Mouse (Mus musculus) CH12.LX (cell line): ENCODE data around the gene Cdyl. TPM values are rescaled to one million over a fixed set of nuclear protein-coding genes. Genes with fewer than 3 reads are reported as not detected.
A peak's percentile ranks its signal among the peaks of the same experiment; 100 is the strongest.

Experiments used
- DNase-seq: peaks from one replicate; pipeline ENCODE4 v3.0.0-alpha.2; 2013; ENCODE audit errors: extremely low read depth
- H3K27ac ChIP-seq: 2 replicates; pipeline ENCODE4 v1.5.1; 2012; ENCODE audit warnings: low read depth, mild to moderate bottlenecking, control low read depth, moderate library complexity; ENCODE audit not compliant: insufficient read depth
- H3K27me3 ChIP-seq: replicated peaks from 2 replicates; pipeline ENCODE3; 2012; ENCODE audit warnings: inconsistent platforms
- H3K36me3 ChIP-seq, 2 experiments: replicated peaks in 1 of 2; 2 replicates each; pipeline versions ENCODE3 to v1.6.1; 2012; ENCODE audit warnings: inconsistent platforms in 1 of 2, low read length in 1 of 2, mild to moderate bottlenecking in 1 of 2, mixed read lengths in 1 of 2, moderate library complexity in 1 of 2; ENCODE audit not compliant: control insufficient read depth in 1 of 2, insufficient read depth in 1 of 2
- H3K4me1 ChIP-seq, 2 experiments: 2 replicates each; pipeline ENCODE4 v1.6.1; 2012; ENCODE audit warnings: inconsistent platforms in 1 of 2, moderate library complexity in 1 of 2; ENCODE audit not compliant: insufficient read depth in 2 of 2, control insufficient read depth in 1 of 2
- H3K4me2 ChIP-seq: 2 replicates; pipeline ENCODE4 v1.6.1; 2012; ENCODE audit warnings: low read depth, mild to moderate bottlenecking, control low read depth; ENCODE audit not compliant: poor library complexity, insufficient read depth, severe bottlenecking
- H3K4me3 ChIP-seq, 3 experiments: fragments of 150-350 bp in 1 of 3; sonication (generic) in 1 of 3; replicated peaks in 1 of 3; 2 replicates each; pipeline versions ENCODE3 to v1.5.1; 2011 to 2012; ENCODE audit warnings: low read depth in 2 of 3, low read length in 2 of 3, mild to moderate bottlenecking in 2 of 3, moderate library complexity in 2 of 3, control low read depth in 1 of 3, improper control_type of control experiment in 1 of 3, inconsistent platforms in 1 of 3, mixed read lengths in 1 of 3; ENCODE audit not compliant: poor library complexity in 1 of 3
- H3K79me2 ChIP-seq: replicated peaks from 2 replicates; pipeline ENCODE4 v1.6.1; 2012; ENCODE audit warnings: mild to moderate bottlenecking, moderate library complexity; ENCODE audit not compliant: control insufficient read depth, poor library complexity, insufficient read depth, severe bottlenecking; ENCODE audit errors: extremely low read depth
- H3K9ac ChIP-seq: 2 replicates; pipeline ENCODE4 v1.6.1; 2012; ENCODE audit warnings: low read depth, mild to moderate bottlenecking, control low read depth, moderate library complexity; ENCODE audit not compliant: insufficient read depth
- H3K9me3 ChIP-seq: replicated peaks from 2 replicates; pipeline ENCODE3; 2012; ENCODE audit warnings: low read length, inconsistent platforms, mixed read lengths
- BHLHE40 ChIP-seq: IDR thresholded peaks from 2 replicates; pipeline ENCODE4 v1.6.1; 2011; ENCODE audit warnings: mild to moderate bottlenecking, low read depth, low read length, improper control_type of control experiment
- CHD2 ChIP-seq: IDR thresholded peaks from 2 replicates; pipeline ENCODE4 v1.6.1; 2011; ENCODE audit warnings: low read length, improper control_type of control experiment
- CTCF ChIP-seq, 2 experiments: IDR thresholded peaks in 1 of 2; conservative IDR thresholded peaks in 1 of 2; 2 replicates each; pipeline ENCODE4 v1.5.1; 2011 to 2012; ENCODE audit warnings: low read depth in 2 of 2, low read length in 2 of 2, improper control_type of control experiment in 1 of 2, inconsistent platforms in 1 of 2, mild to moderate bottlenecking in 1 of 2, moderate library complexity in 1 of 2
- E2F4 ChIP-seq: IDR thresholded peaks from 2 replicates; pipeline ENCODE4 v1.6.1; 2011; ENCODE audit warnings: low read depth, low read length, improper control_type of control experiment; ENCODE audit not compliant: insufficient replicate concordance
- ELF1 ChIP-seq: IDR thresholded peaks from 2 replicates; pipeline ENCODE4 v1.6.1; 2014; ENCODE audit warnings: low read depth, mild to moderate bottlenecking, inconsistent platforms, low read length, improper control_type of control experiment
- EP300 ChIP-seq: IDR thresholded peaks from 2 replicates; pipeline ENCODE4 v1.6.1; 2011; ENCODE audit warnings: low read length, improper control_type of control experiment
- ETS1 ChIP-seq: conservative IDR thresholded peaks from 2 replicates; pipeline ENCODE4 v1.6.1; 2012; ENCODE audit warnings: low read depth, mild to moderate bottlenecking, inconsistent platforms, low read length, improper control_type of control experiment, moderate library complexity
- HCFC1 ChIP-seq: IDR thresholded peaks from 2 replicates; pipeline ENCODE4 v1.6.1; 2012; ENCODE audit warnings: low read depth, mild to moderate bottlenecking, inconsistent platforms, low read length, improper control_type of control experiment
- IRF4 ChIP-seq: IDR thresholded peaks from 2 replicates; pipeline ENCODE4 v1.6.1; 2014; ENCODE audit warnings: low read depth, mild to moderate bottlenecking, inconsistent platforms, low read length, improper control_type of control experiment
- JUN ChIP-seq: IDR thresholded peaks from 2 replicates; pipeline ENCODE4 v1.6.1; 2011; ENCODE audit warnings: low read depth, mild to moderate bottlenecking, low read length, improper control_type of control experiment, moderate library complexity; ENCODE audit not compliant: insufficient read depth
- JUND ChIP-seq: conservative IDR thresholded peaks from 2 replicates; pipeline ENCODE4 v1.6.1; 2011; ENCODE audit warnings: low read depth, low read length, improper control_type of control experiment
- KAT2A ChIP-seq: IDR thresholded peaks from 2 replicates; pipeline ENCODE4 v1.6.1; 2012; ENCODE audit warnings: low read length, improper control_type of control experiment, inconsistent platforms; ENCODE audit not compliant: insufficient replicate concordance
- MAFK ChIP-seq: IDR thresholded peaks from 2 replicates; pipeline ENCODE4 v1.6.1; 2011; ENCODE audit warnings: low read length, improper control_type of control experiment; ENCODE audit not compliant: insufficient replicate concordance
- MAZ ChIP-seq: IDR thresholded peaks from 2 replicates; pipeline ENCODE4 v1.6.1; 2012; ENCODE audit warnings: low read depth, mild to moderate bottlenecking, inconsistent platforms, low read length, improper control_type of control experiment, moderate library complexity
- MEF2A ChIP-seq: IDR thresholded peaks from 2 replicates; pipeline ENCODE4 v1.6.1; 2014; ENCODE audit warnings: low read depth, mild to moderate bottlenecking, inconsistent platforms, low read length, improper control_type of control experiment, borderline replicate concordance
- MXI1 ChIP-seq: IDR thresholded peaks from 2 replicates; pipeline ENCODE4 v1.6.1; 2011; ENCODE audit warnings: mild to moderate bottlenecking, low read depth, low read length, improper control_type of control experiment
- MYC ChIP-seq: IDR thresholded peaks from 2 replicates; pipeline ENCODE4 v1.6.1; 2011; ENCODE audit warnings: low read depth, mild to moderate bottlenecking, improper control_type of control experiment, low read length
- NELFE ChIP-seq: IDR thresholded peaks from 2 replicates; pipeline ENCODE4 v1.6.1; 2011; ENCODE audit warnings: low read depth, low read length, improper control_type of control experiment
- NRF1 ChIP-seq: IDR thresholded peaks from 2 replicates; pipeline ENCODE4 v1.6.1; 2014; ENCODE audit warnings: low read depth, mild to moderate bottlenecking, inconsistent platforms, low read length, improper control_type of control experiment, moderate library complexity
- POLR2A ChIP-seq: IDR thresholded peaks from 2 replicates; pipeline ENCODE4 v1.6.1; 2011; ENCODE audit warnings: low read depth, mild to moderate bottlenecking, improper control_type of control experiment, low read length
- POLR2AphosphoS2 ChIP-seq: IDR thresholded peaks from 2 replicates; pipeline ENCODE4 v1.6.1; 2011; ENCODE audit warnings: low read depth, low read length, improper control_type of control experiment
- RAD21 ChIP-seq: IDR thresholded peaks from 2 replicates; pipeline ENCODE4 v1.6.1; 2011; ENCODE audit warnings: low read depth, mild to moderate bottlenecking, low read length, improper control_type of control experiment, moderate library complexity
- RCOR1 ChIP-seq: conservative IDR thresholded peaks from 2 replicates; pipeline ENCODE4 v1.6.1; 2012; ENCODE audit warnings: low read depth, mild to moderate bottlenecking, inconsistent platforms, low read length, improper control_type of control experiment
- SIN3A ChIP-seq: IDR thresholded peaks from 2 replicates; pipeline ENCODE4 v1.6.1; 2012; ENCODE audit warnings: low read length, improper control_type of control experiment, inconsistent platforms
- SMC3 ChIP-seq: IDR thresholded peaks from 2 replicates; pipeline ENCODE4 v1.6.1; 2011; ENCODE audit warnings: low read depth, low read length, improper control_type of control experiment
- TBP ChIP-seq: conservative IDR thresholded peaks from 2 replicates; pipeline ENCODE4 v1.6.1; 2011; ENCODE audit warnings: low read depth, low read length, improper control_type of control experiment
- UBTF ChIP-seq: IDR thresholded peaks from 2 replicates; pipeline ENCODE4 v1.6.1; 2012; ENCODE audit warnings: low read depth, mild to moderate bottlenecking, inconsistent platforms, low read length, improper control_type of control experiment, moderate library complexity
- USF1 ChIP-seq: IDR thresholded peaks from 2 replicates; pipeline ENCODE4 v1.6.1; 2014; ENCODE audit warnings: low read depth, mild to moderate bottlenecking, inconsistent platforms, low read length, improper control_type of control experiment
- USF2 ChIP-seq: conservative IDR thresholded peaks from 2 replicates; pipeline ENCODE4 v1.6.1; 2011; ENCODE audit warnings: low read depth, low read length, improper control_type of control experiment
- ZC3H11A ChIP-seq: IDR thresholded peaks from 2 replicates; pipeline ENCODE4 v1.6.1; 2012; ENCODE audit warnings: low read depth, mild to moderate bottlenecking, inconsistent platforms, low read length, improper control_type of control experiment
- ZKSCAN1 ChIP-seq: IDR thresholded peaks from 2 replicates; pipeline ENCODE4 v1.6.1; 2012; ENCODE audit warnings: low read depth, inconsistent platforms, low read length, improper control_type of control experiment, borderline replicate concordance
- ZMIZ1 ChIP-seq: IDR thresholded peaks from 2 replicates; pipeline ENCODE4 v1.6.1; 2012; ENCODE audit warnings: low read depth, mild to moderate bottlenecking, inconsistent platforms, low read length, improper control_type of control experiment
- ZNF384 ChIP-seq: IDR thresholded peaks from 2 replicates; pipeline ENCODE4 v1.6.1; 2012; ENCODE audit warnings: low read depth, low read length, improper control_type of control experiment, inconsistent platforms
- dilution Hi-C: fragments of 300-500 bp; cut with MboI; formaldehyde crosslinking; loops from 2 replicates; pipeline ENCODE4 v1.14.3; 2020; ENCODE audit warnings: low sequenced_read_pairs; ENCODE audit not compliant: extremely low pct_unique_long_range_greater_than_20kb, extremely low pct_ligation_motif_present
- in situ Hi-C: fragments of 300-500 bp; cut with MboI; formaldehyde crosslinking; loops from 3 replicates; pipeline ENCODE4 v1.14.3; 2019; ENCODE audit warnings: low sequenced_read_pairs, low pct_ligation_motif_present, low pct_unique_long_range_greater_than_20kb, mixed read lengths
- polyA plus RNA-seq: library from polyadenylated mRNA; unstranded; fragments of >175 nt; gene quantifications from 2 replicates; pipeline ENCODE4 v1.2.1, GENCODE M21; 2012; ENCODE audit warnings: low read depth; ENCODE audit not compliant: insufficient read length
- total RNA-seq, 2 experiments: library from RNA; depleted of rRNA; stranded (reverse); fragments of 300-350 nt in 1 of 2; fragments of >200 nt in 1 of 2; gene quantifications; 2 replicates each; pipeline ENCODE4 v1.2.3; 2012 to 2014

Gene Cdyl
- total and polyA plus RNA-seq, 3 experiments = 5.7 to 9.1 (median 8.3) TPM

DNA sequence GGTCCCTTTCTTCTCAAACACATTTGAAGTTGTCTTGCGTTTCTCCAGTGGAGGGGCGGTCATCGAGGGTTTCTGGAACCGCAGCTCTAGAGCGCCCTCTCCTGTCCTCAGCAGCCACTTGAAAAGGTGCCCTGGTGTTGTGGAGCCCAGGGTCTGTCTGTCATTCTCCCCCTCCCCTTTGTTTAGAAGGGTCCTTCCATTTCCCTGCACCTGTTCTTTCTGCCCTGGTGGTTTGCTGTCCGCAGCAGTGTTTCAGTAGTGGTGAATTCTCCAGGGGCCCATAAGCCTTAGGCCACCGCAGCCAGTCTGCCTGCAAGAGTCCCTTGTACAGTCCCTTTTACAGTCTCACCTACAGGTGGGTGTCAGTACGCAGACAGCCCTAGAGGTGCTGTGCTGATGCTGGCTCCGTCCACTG lies 112.3 kb downstream of the Cdyl start (continued):
- TF ChIP-seq ZKSCAN1 (no peak), SIN3A (peak; percentile 72; the same call in 1 of the 2 replicates), RCOR1 (no peak; the same call in 1 of the 2 replicates), EP300 (peak; percentile 67), HCFC1 (no peak), NRF1 (no peak), MAFK (no peak), JUN (no peak)

DNA sequence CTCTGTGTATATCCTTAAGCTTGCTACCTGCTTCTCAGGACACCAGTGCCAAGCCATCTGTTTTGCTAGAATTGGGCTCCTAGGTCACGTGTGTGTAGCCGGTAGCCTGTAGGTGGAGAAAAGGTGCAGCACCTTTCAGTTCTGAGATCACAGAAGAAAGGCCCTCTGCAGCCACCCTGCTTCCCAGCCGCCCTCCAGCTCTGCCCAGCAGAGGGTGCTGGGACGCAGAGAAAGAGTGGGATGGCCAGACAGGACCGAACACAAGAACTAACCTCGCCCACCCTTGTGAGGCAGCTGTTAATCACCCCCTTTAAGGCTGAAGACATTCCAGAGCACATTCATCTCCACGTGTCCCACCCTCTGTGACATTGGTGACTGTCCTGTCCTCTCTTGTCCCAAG lies 114.1 kb downstream of the Cdyl start:
- H3K4me1 ChIP-seq = peaks cover 10 to 41% of the 10 kb centered on the region in 2 experiments
- H3K27ac ChIP-seq = no peak overlapping the region
- H3K9ac ChIP-seq = no peak overlapping the region
- in situ Hi-C loops (loop anchor here (25.0 kb wide), 1 partner anchor 736 kb away; the partner anchor contains the start of gene Eci2), dilution Hi-C loops (no loop called here)
- H3K27me3 ChIP-seq = no peaks in the 10 kb centered on the region
- H3K4me3 ChIP-seq = no peak overlapping the region
- TF ChIP-seq MEF2A = no peak
- TF ChIP-seq USF1 = no peak
- no peak for TF ChIP-seq NRF1
- TF ChIP-seq MYC = no peak
- no peak for TF ChIP-seq MXI1
- TF ChIP-seq ZC3H11A = peak; percentile 40
- TF ChIP-seq ZNF384 = no peak
- TF ChIP-seq ELF1 = no peak
- no peak for TF ChIP-seq MAZ
- no peak for TF ChIP-seq POLR2AphosphoS2
- peak; percentile 77 for TF ChIP-seq SMC3
- TF ChIP-seq UBTF = no peak
- TF ChIP-seq MAFK = no peak
- no peak for TF ChIP-seq CHD2
- TF ChIP-seq IRF4 = peak; percentile 38; the same call in 1 of the 2 replicates
- no peak for TF ChIP-seq KAT2A
- TF ChIP-seq TBP = no peak
- TF ChIP-seq BHLHE40 = no peak
- TF ChIP-seq NELFE = no peak
- no peak for TF ChIP-seq JUND
- peak; percentile 78 for TF ChIP-seq RAD21
- no peak for TF ChIP-seq ZMIZ1
- no peak for TF ChIP-seq E2F4
- TF ChIP-seq ETS1 = no peak
- TF ChIP-seq USF2 = no peak
- no peak for TF ChIP-seq POLR2A
- peak in 1 of 2 experiments; percentile 79; a peak in 2 of 4 replicates for TF ChIP-seq CTCF (conservative IDR thresholded peaks at IDR 0.05 in 1 of 2, IDR thresholded peaks at IDR 0.05 in 1 of 2; ENCODE audit: low read depth in 2 of 2, low read length in 2 of 2)
- TF ChIP-seq, all 38 proteins: peak for 5
- peaks cover 6% of the 10 kb centered on the region for H3K79me2 ChIP-seq
- no peaks in the 10 kb centered on the region for H3K9me3 ChIP-seq
- DNase-seq = no peak
- no peak overlapping the region for H3K4me2 ChIP-seq
- H3K36me3 ChIP-seq = peaks cover 0 to 7% of the 10 kb centered on the region in 2 experiments
